Mouse (Mus musculus): ENCODE results near the gene Egflam. TPM values are rescaled to one million over a fixed set of nuclear protein-coding genes. Genes with fewer than 3 reads are reported as not detected.

Egflam gene
- polyA plus RNA-seq, 1 experiment: 0.02 TPM

DNA sequence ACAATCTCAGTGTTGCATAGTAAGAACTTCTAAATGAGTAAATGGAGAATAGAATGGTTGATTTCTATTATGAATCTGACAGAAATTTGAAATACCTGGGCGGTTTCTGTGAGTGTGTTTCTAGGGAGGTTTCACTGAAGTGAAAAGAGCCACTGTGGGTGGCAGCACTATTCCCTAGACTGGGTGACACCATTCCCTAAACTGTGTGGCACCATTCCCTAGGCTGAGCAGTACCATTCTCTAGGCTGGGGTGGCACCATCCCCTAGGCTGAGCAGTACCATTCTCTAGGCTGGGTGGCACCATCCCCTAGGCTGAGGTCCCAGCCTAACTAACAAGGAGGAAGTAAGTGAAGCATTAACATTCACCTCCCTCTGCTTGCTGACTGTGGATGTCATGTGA lies 103.0 kb downstream of the Egflam start:
- Histone ChIP-seq H3K4me1 (no peaks in the 10 kb centered on the region), H3K4me3 (replicated peaks) (peak overlapping the region; percentile 29), H3K27me3 (replicated peaks) (peaks cover 2% of the 10 kb centered on the region), H3K36me3 (replicated peaks; ENCODE audit: low read length) (no peaks in the 10 kb centered on the region), H3K9me3 (peaks cover 3% of the 10 kb centered on the region)
- TF ChIP-seq FLI1 (IDR thresholded peaks at IDR 0.05; ENCODE audit: low read length) (no peak), GATA1 (IDR thresholded peaks at IDR 0.05; ENCODE audit: borderline replicate concordance, low read length) (no peak)

DNA sequence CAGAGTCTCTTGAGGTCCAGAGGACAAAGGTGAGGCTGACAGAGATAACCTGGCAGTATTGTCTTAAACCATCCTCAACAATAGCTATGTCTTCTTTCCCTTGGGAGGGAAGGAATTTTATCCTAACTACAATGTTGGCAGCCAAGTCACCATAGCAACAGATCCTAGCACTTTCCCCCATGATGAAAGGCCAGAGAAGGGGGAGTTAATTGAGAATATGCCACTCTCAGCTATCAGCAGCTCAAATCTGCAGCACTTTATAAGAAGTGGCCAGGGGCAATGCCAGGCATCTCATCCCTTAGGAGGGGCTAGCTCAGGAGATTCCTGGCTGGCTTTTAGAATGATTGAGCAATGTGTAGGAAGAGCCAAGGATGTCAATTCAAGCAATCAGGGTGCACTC lies 105.3 kb downstream of the Egflam start:
- Histone ChIP-seq H3K36me3 (replicated peaks; ENCODE audit: low read length) (no peaks in the 10 kb centered on the region), H3K27me3 (replicated peaks) (peaks cover 2% of the 10 kb centered on the region), H3K4me1 (no peaks in the 10 kb centered on the region), H3K9me3 (peaks cover 3% of the 10 kb centered on the region), H3K4me3 (replicated peaks) (no peak overlapping the region)
- TF ChIP-seq GATA1 (IDR thresholded peaks at IDR 0.05; ENCODE audit: borderline replicate concordance, low read length): no peak
- no peak for TF ChIP-seq FLI1 (IDR thresholded peaks at IDR 0.05; ENCODE audit: low read length)

GRCm38 (mm10) chr15:7290003-7290402 lies 108.2 kb downstream of the Egflam start:
- H3K36me3 ChIP-seq (replicated peaks; ENCODE audit: low read length): no peaks in the 10 kb centered on the region
- no peaks in the 10 kb centered on the region for H3K4me1 ChIP-seq
- H3K27me3 ChIP-seq (replicated peaks): no peaks in the 10 kb centered on the region
- no peaks in the 10 kb centered on the region for H3K9me3 ChIP-seq
- TF ChIP-seq FLI1 (IDR thresholded peaks at IDR 0.05; ENCODE audit: low read length): no peak
- TF ChIP-seq GATA1 (IDR thresholded peaks at IDR 0.05; ENCODE audit: borderline replicate concordance, low read length): no peak
- H3K4me3 ChIP-seq (replicated peaks): no peak overlapping the region

GRCm38 (mm10) chr15:7289516-7289915 lies 108.7 kb downstream of the Egflam start:
- no peak for TF ChIP-seq GATA1 (IDR thresholded peaks at IDR 0.05; ENCODE audit: borderline replicate concordance, low read length)
- TF ChIP-seq FLI1 (IDR thresholded peaks at IDR 0.05; ENCODE audit: low read length): no peak
- Histone ChIP-seq H3K4me1 (no peaks in the 10 kb centered on the region), H3K4me3 (replicated peaks) (no peak overlapping the region), H3K27me3 (replicated peaks) (no peaks in the 10 kb centered on the region), H3K36me3 (replicated peaks; ENCODE audit: low read length) (no peaks in the 10 kb centered on the region), H3K9me3 (no peaks in the 10 kb centered on the region)

GRCm38 (mm10) chr15:7288841-7289424 lies 109.3 kb downstream of the Egflam start:
- Histone ChIP-seq H3K4me3 (replicated peaks) (no peak overlapping the region), H3K36me3 (replicated peaks; ENCODE audit: low read length) (no peaks in the 10 kb centered on the region), H3K9me3 (no peaks in the 10 kb centered on the region), H3K4me1 (no peaks in the 10 kb centered on the region), H3K27me3 (replicated peaks) (no peaks in the 10 kb centered on the region)
- TF ChIP-seq FLI1 (IDR thresholded peaks at IDR 0.05; ENCODE audit: low read length): no peak
- TF ChIP-seq GATA1 (IDR thresholded peaks at IDR 0.05; ENCODE audit: borderline replicate concordance, low read length): no peak

DNA sequence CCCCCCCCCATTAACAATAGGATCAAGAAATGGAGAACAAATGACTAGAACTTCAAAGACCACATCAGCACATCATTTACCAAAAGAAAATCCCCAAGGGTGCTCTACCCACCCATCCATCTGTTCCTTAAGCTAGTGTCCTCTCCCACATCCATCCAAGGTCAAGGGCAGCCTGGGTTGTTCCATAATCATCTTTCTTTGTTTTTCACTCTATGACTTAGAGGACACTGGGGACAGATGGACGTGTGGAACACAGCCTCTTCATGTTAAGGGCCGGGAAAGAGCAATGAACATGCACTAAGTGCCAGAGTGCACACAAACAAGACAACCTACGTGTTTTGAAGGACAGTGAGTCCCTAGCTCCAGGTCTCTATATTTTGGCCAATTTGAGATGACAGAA lies 110.3 kb downstream of the Egflam start:
- no peaks in the 10 kb centered on the region for H3K27me3 ChIP-seq (replicated peaks)
- H3K4me1 ChIP-seq: no peaks in the 10 kb centered on the region
- no peak overlapping the region for H3K4me3 ChIP-seq (replicated peaks)
- no peaks in the 10 kb centered on the region for H3K9me3 ChIP-seq
- TF ChIP-seq FLI1 (IDR thresholded peaks at IDR 0.05; ENCODE audit: low read length) (no peak), GATA1 (IDR thresholded peaks at IDR 0.05; ENCODE audit: borderline replicate concordance, low read length) (no peak)
- no peaks in the 10 kb centered on the region for H3K36me3 ChIP-seq (replicated peaks; ENCODE audit: low read length)

DNA sequence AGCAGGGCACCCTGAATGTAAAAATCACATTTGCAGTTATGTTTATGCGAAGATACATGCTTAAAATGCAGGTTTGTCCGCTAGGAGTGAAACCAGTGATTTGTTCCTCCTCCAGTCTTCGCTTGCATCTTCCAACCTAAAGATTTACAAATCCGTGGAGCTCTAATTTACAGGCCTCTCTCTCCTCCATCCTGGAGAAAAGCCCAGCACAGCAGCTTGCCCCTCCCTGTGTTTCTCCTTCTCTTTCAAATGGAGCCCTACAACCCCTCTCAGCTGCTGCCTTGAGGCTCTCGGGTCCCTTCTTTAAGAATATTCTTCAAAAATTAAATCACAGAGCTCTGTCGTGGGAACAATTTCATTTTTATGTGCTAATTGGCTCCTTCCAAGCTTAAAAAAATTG lies 116.6 kb downstream of the Egflam start:
- Histone ChIP-seq H3K9me3 (0 out of 2 replicates have a peak, but pooled peaks cover 5% of the 10 kb centered on the region), H3K4me1 (peaks cover 4% of the 10 kb centered on the region; the same call in 1 of the 2 replicates), H3K27me3 (replicated peaks) (no peaks in the 10 kb centered on the region), H3K4me3 (replicated peaks) (no peak overlapping the region), H3K36me3 (replicated peaks; ENCODE audit: low read length) (no peaks in the 10 kb centered on the region)
- no peak for TF ChIP-seq FLI1 (IDR thresholded peaks at IDR 0.05; ENCODE audit: low read length)
- no peak for TF ChIP-seq GATA1 (IDR thresholded peaks at IDR 0.05; ENCODE audit: borderline replicate concordance, low read length)

GRCm38 (mm10) chr15:7263822-7264221 lies 134.4 kb downstream of the Egflam start:
- 0 out of 2 replicates have a peak, but pooled peaks cover 3% of the 10 kb centered on the region for H3K4me1 ChIP-seq
- H3K27me3 ChIP-seq (replicated peaks): peaks cover 18% of the 10 kb centered on the region
- H3K4me3 ChIP-seq (replicated peaks): no peak overlapping the region
- H3K9me3 ChIP-seq: no peaks in the 10 kb centered on the region
- TF ChIP-seq FLI1 (IDR thresholded peaks at IDR 0.05; ENCODE audit: low read length) (no peak), GATA1 (IDR thresholded peaks at IDR 0.05; ENCODE audit: borderline replicate concordance, low read length) (no peak)
- no peaks in the 10 kb centered on the region for H3K36me3 ChIP-seq (replicated peaks; ENCODE audit: low read length)

GRCm38 (mm10) chr15:7263339-7263738 lies 134.9 kb downstream of the Egflam start:
- Histone ChIP-seq H3K9me3 (no peaks in the 10 kb centered on the region), H3K4me1 (0 out of 2 replicates have a peak, but pooled peaks cover 3% of the 10 kb centered on the region), H3K27me3 (replicated peaks) (peaks cover 19% of the 10 kb centered on the region), H3K36me3 (replicated peaks; ENCODE audit: low read length) (no peaks in the 10 kb centered on the region), H3K4me3 (replicated peaks) (no peak overlapping the region)
- no peak for TF ChIP-seq GATA1 (IDR thresholded peaks at IDR 0.05; ENCODE audit: borderline replicate concordance, low read length)

- H3K36me3 ChIP-seq (replicated peaks; ENCODE audit: low read length): no peaks in the 10 kb centered on the region
- peaks cover 7% of the 10 kb centered on the region; the same call in 1 of the 2 replicates for H3K4me1 ChIP-seq
- no peak overlapping the region for H3K4me3 ChIP-seq (replicated peaks)
- TF ChIP-seq GATA1 (IDR thresholded peaks at IDR 0.05; ENCODE audit: borderline replicate concordance, low read length) (no peak), FLI1 (IDR thresholded peaks at IDR 0.05; ENCODE audit: low read length) (no peak)
- peaks cover 25% of the 10 kb centered on the region for H3K27me3 ChIP-seq (replicated peaks)
- H3K9me3 ChIP-seq: no peaks in the 10 kb centered on the region
Measured at GRCm38 (mm10) chr15:7261371-7261770, 136.8 kb downstream of the Egflam start.
